ENCODE assay signal across 11 mouse cellular contexts in genomic region chr5:120194948-120195347, GRCm38 (mm10).
A peak's percentile ranks its signal among the peaks of the same experiment; 100 is the strongest.
DNase-seq lines count a peak whose midpoint lies in the region; ATAC-seq lines count a peak whose summit lies in the region.
"Had no signal": no experiment of that assay in that cellular context is flagged by ENCODE, and none has a peak within 500 bp of the region (broad histone marks: within the 10 kb centered on the region; RNA-seq: fewer than 3 reads in every experiment).

No protein-coding gene starts in this region.

- no peaks in the 10 kb centered on the region for H3K9me3 ChIP-seq in hindbrain, embryonic 13.5 days
- H3K9me3 ChIP-seq in midbrain, embryonic 14.5 days (ENCODE audit: control insufficient read depth, low read length): no peaks in the 10 kb centered on the region
- no peaks in the 10 kb centered on the region for H3K9me3 ChIP-seq in intestine, embryonic 16.5 days (ENCODE audit: control insufficient read depth, low read length)
- H3K9me3 ChIP-seq: embryonic facial prominence, embryonic 12.5 days had no signal

- peaks cover 83% of the 10 kb centered on the region for H3K4me1 ChIP-seq in hindbrain, embryonic 13.5 days (replicated peaks)
- peaks cover 40% of the 10 kb centered on the region for H3K4me1 ChIP-seq in midbrain, embryonic 14.5 days (ENCODE audit: control insufficient read depth, insufficient read depth, low read length)
- 0 out of 2 replicates have a peak, but pooled peaks cover 4% of the 10 kb centered on the region for H3K4me1 ChIP-seq in intestine, embryonic 16.5 days (ENCODE audit: control insufficient read depth, insufficient read depth, low read length)

- peak overlapping the region; percentile 60 for H3K9ac ChIP-seq in hindbrain, embryonic 13.5 days
- peak overlapping the region; percentile 7; the same call in 1 of the 2 replicates for H3K9ac ChIP-seq in midbrain, embryonic 14.5 days (replicated peaks; ENCODE audit: low read length)
- no peak overlapping the region for H3K9ac ChIP-seq in intestine, embryonic 16.5 days (ENCODE audit: low read depth, low read length)
- H3K9ac ChIP-seq: embryonic facial prominence, embryonic 12.5 days; liver, postnatal 0 days had no signal

- peak; percentile 37 to 51 for DNase-seq in left cerebral cortex, postnatal 14 days (ENCODE audit: low spot score in 2 of 2)
- no peak for DNase-seq in left cerebral cortex, postnatal 4 days
- DNase-seq in midbrain, embryonic 14.5 days: no peak
- DNase-seq in urinary bladder, postnatal 25 days (ENCODE audit: low spot score): no peak
- no peak for DNase-seq in kidney, adult 9 months
- DNase-seq: liver, postnatal 0 days; thymus, adult 18-20 months had no signal

- peak; percentile 57 for ATAC-seq in common myeloid progenitor, adult 5-6 weeks (replicated peaks; ENCODE audit: low read depth, poor library complexity, severe bottlenecking)
- ATAC-seq in hindbrain, embryonic 13.5 days (ENCODE audit: low FRiP score): peak; percentile 19
- no peak for ATAC-seq in midbrain, embryonic 14.5 days (ENCODE audit: low FRiP score, low TSS enrichment)
- ATAC-seq in intestine, embryonic 16.5 days: no peak
- ATAC-seq: liver, postnatal 0 days had no signal

- intact Hi-C loops in left cerebral cortex, postnatal 14 days (cut with DNase I): no loop called here
- intact Hi-C loops in left cerebral cortex, postnatal 4 days (cut with DNase I): no loop called here

- peak overlapping the region; percentile 20; the same call in 1 of the 2 replicates for H3K4me2 ChIP-seq in hindbrain, embryonic 13.5 days
- no peak overlapping the region for H3K4me2 ChIP-seq in midbrain, embryonic 14.5 days (ENCODE audit: low read length)
- no peak overlapping the region for H3K4me2 ChIP-seq in intestine, embryonic 16.5 days (ENCODE audit: low read depth, low read length)
- H3K4me2 ChIP-seq: embryonic facial prominence, embryonic 12.5 days had no signal

- H3K4me3 ChIP-seq in hindbrain, embryonic 13.5 days: no peak overlapping the region
- no peak overlapping the region for H3K4me3 ChIP-seq in midbrain, embryonic 14.5 days (replicated peaks; ENCODE audit: low read depth, low read length)
- no peak overlapping the region for H3K4me3 ChIP-seq in intestine, embryonic 16.5 days (ENCODE audit: low read length)
- H3K4me3 ChIP-seq: embryonic facial prominence, embryonic 12.5 days had no signal

- 22% methylated on average over 13 of the region's 13 CpGs for WGBS in hindbrain, embryonic 13.5 days
- WGBS in midbrain, embryonic 14.5 days: 37% methylated on average over 13 of the region's 13 CpGs
- WGBS in intestine, embryonic 16.5 days: 46% methylated on average over 13 of the region's 13 CpGs

- peak overlapping the region; percentile 92 for H3K27ac ChIP-seq in hindbrain, embryonic 13.5 days
- peak overlapping the region; percentile 78 for H3K27ac ChIP-seq in midbrain, embryonic 14.5 days (replicated peaks; ENCODE audit: low read depth, low read length)
- H3K27ac ChIP-seq in intestine, embryonic 16.5 days (ENCODE audit: low read length): no peak overlapping the region
- H3K27ac ChIP-seq: embryonic facial prominence, embryonic 12.5 days had no signal

- H3K36me3 ChIP-seq in hindbrain, embryonic 13.5 days: peaks cover 14% of the 10 kb centered on the region
- 0 out of 2 replicates have a peak, but pooled peaks cover 9% of the 10 kb centered on the region for H3K36me3 ChIP-seq in midbrain, embryonic 14.5 days (ENCODE audit: control insufficient read depth, insufficient read depth, low read length)
- H3K36me3 ChIP-seq in intestine, embryonic 16.5 days (ENCODE audit: control insufficient read depth, insufficient read depth, low read length): 0 out of 2 replicates have a peak, but pooled peaks cover 8% of the 10 kb centered on the region

- H3K27me3 ChIP-seq in hindbrain, embryonic 13.5 days: 0 out of 2 replicates have a peak, but pooled peaks cover 2% of the 10 kb centered on the region
- H3K27me3 ChIP-seq in midbrain, embryonic 14.5 days (ENCODE audit: control insufficient read depth, insufficient read depth, low read length): no peaks in the 10 kb centered on the region
- no peaks in the 10 kb centered on the region for H3K27me3 ChIP-seq in intestine, embryonic 16.5 days (replicated peaks; ENCODE audit: control insufficient read depth, insufficient read depth, low read length)
- H3K27me3 ChIP-seq: embryonic facial prominence, embryonic 12.5 days had no signal

Comparison
In these comparisons a context has a peak if more than half of its experiments do, and no peak if none do; other contexts are left out.
1. DNase-seq: peak in left cerebral cortex, postnatal 14 days (2 of 2); none in left cerebral cortex, postnatal 4 days (single experiment), midbrain, embryonic 14.5 days (single experiment), urinary bladder, postnatal 25 days (single experiment) and kidney, adult 9 months (single experiment).
2. ATAC-seq: peak in common myeloid progenitor, adult 5-6 weeks (single experiment) and hindbrain, embryonic 13.5 days (single experiment); none in midbrain, embryonic 14.5 days (single experiment) and intestine, embryonic 16.5 days (single experiment).